Mouse (Mus musculus) left cerebral cortex, adult 6 months (tissue): ENCODE data around the gene Col6a6. TPM values are rescaled to one million over a fixed set of nuclear protein-coding genes. Genes with fewer than 3 reads are reported as not detected.

Experiments
- long read RNA-seq, 2 experiments: library from polyadenylated mRNA; unstranded; transcript quantifications; one replicate each; pipeline ENCODE4 v2.0.0; 2019 to 2020
- polyA plus RNA-seq: library from polyadenylated mRNA; unstranded; fragments of <200 nt; fragmentation: Nextera tagmentation; gene quantifications from 2 replicates; pipeline ENCODE4 v1.2.3, GENCODE M21; 2021

The Col6a6 gene
- polyA plus RNA-seq: 0.02 and 0.06 TPM in 2 replicates
- long read RNA-seq, experiment 1: 0 reads
- long read RNA-seq, experiment 2: 0 reads

DNA sequence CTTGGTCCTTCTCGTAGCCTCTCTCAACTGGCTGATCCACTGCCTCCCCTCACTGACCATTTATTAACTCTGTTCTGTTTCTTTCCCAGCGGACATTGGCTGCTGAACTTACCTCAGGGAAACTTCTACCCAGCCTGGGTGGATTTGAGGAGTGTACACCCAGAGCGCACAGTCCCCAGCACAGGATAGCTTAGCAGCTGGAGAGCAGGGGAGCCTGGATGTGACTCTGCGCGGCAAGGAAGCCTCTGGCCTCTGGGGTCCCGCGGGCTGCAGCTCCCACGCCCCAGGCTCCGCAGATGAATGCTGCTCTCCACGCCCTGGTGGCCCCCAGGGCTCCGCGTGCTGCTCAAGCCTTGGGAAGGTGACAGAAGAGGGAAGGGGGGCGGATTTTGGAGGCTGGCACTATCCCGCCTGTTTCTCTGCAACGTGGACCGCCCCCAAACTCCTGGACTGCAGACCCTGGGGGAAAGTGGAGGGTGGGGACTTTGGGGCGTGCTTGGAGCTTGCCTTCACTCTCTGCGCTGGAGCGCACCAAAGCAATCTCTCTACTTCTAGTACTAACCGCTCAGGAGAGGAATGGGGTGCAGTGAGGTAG is at the start of gene Col6a6:
TSS of gene Col6a6 (minus strand) at position 370 of the 595 bp plus-strand sequence.

DNA sequence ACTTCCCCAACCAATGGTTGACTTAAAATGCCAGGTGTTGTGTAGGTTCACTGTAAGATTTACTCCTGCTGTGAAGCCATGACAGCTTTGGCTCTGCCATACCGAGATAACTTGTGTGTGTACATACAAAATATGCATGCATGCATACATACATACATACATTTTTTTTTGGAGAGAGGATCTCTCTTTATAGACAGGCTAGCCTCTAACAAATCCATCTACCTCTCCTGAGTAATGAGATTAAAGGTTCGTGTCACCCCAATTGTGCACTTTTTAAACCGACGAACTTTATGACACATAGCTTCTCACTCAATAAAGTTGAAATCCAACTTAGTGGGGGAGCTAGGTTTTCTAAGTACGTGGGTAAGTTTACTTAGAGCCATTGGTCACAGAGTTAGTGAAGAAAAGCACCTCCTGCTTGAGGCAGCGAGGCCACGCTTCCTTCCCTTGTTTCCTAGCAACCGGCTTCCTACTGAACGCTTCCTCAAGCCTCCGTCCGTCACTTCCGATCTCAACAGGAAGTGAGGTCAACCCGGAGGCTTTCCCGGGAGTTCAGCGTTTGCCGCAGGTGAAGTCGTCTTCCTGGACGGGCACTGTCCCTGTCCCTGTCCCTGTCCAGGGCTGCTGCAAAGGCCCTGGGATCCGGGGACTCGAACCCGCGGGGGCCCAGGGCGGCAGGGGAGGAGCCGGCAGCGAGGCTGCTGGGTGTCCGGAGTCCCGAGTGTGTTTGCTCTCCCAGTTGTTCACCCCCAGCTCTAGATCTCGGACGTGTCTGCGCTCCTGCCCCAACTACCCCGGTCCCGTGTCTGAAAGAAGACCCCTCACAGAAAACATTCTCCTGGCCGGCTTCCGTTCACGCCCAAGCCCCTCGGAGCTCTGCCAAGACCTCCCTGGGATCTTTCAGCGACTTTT is 185.2 kb downstream of the Col6a6 start, which contains the start of gene Pik3r4:
TSS of gene Pik3r4 (plus strand) at position 519 of the 912 bp plus-strand sequence.

Other genes starting within 250 kb of the Col6a6 start
- gene Pik3r4, start 185.2 kb downstream of the Col6a6 start, polyA plus RNA-seq: 12.3 and 15.9 TPM in 2 replicates
- 0.09 and 0.16 TPM in 2 replicates for gene Col6a5, start 132.5 kb upstream of the Col6a6 start, polyA plus RNA-seq